Mouse (Mus musculus): Measurements from ENCODE around the gene Nup210l. TPM values are rescaled to one million over a fixed set of nuclear protein-coding genes. Genes with fewer than 3 reads are reported as not detected.
A peak's percentile ranks its signal among the peaks of the same experiment; 100 is the strongest.

Gene Nup210l
- 0.63 and 0.65 TPM in 2 replicates for polyA plus RNA-seq (2016; fragmentation: Nextera tagmentation; extraction: Ambion mirVana)

- H3K36me3 ChIP-seq: peaks cover 40% of the 10 kb centered on the region
- no peak within 1 kb of the TSS for H3K27ac ChIP-seq
- whole genome bisulfite sequencing: 85% methylated on average over 13 of the region's 13 CpGs
- no peak for DNase-seq (ENCODE audit: low spot score)
- H3K4me3 ChIP-seq: no peak within 1 kb of the TSS
- H3K9me3 ChIP-seq (replicated peaks): no peaks in the 10 kb centered on the region
- no peaks in the 10 kb centered on the region for H3K4me1 ChIP-seq
- no peaks in the 10 kb centered on the region for H3K27me3 ChIP-seq (ENCODE audit: low read depth, poor library complexity, severe bottlenecking)
Observed at GRCm38 (mm10) chr3:90103938-90104337, at the start of gene Nup210l. Gene Nup210l (plus strand): TSS chr3:90104132.

DNA sequence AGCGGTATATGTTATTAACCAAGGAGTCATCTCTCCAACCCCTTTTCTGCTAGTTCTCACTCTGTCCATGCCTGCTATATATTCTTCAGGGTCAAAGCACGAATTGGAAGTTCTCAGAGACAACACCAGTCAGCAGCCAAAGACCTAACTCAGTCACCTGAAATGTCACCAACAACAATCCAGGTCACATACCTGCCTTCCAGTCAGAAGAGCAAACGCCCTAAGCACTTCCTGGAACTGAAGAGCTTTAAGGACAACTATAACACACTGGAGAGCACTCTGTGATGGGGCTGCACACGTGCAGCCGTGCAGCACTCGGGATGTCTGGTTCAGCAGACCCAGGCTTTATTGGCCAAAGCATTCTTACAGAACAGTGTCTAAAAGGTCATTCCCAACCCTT lies 42.4 kb upstream of the Nup210l start:
- no peaks in the 10 kb centered on the region for H3K27me3 ChIP-seq (ENCODE audit: low read depth, poor library complexity, severe bottlenecking)
- H3K36me3 ChIP-seq: peaks cover 95% of the 10 kb centered on the region
- no peak for DNase-seq (ENCODE audit: low spot score)
- H3K27ac ChIP-seq: no peak overlapping the region
- H3K9me3 ChIP-seq (replicated peaks): no peaks in the 10 kb centered on the region
- no peaks in the 10 kb centered on the region for H3K4me1 ChIP-seq
- H3K4me3 ChIP-seq: no peak overlapping the region
- WGBS: 94% methylated on average over 6 of the region's 6 CpGs

DNA sequence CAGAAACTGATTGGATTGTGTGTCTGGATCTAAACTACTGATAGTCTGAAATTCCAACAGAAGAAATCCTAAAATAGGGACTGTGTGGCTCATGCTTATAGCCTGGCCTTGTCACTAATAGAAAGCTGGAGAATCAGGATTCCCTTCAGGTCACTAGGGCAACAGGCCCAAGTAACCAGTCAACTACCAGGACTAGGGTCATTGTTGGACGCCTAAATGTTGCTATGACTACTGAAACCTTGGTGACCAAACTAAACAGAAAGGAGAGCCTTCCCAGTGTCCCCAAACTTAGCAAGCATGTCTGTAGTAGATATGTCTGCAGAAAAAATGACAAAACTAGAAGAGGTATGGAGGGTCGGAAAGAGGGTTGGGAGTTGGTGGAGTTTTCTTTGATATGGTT lies 41.4 kb upstream of the Nup210l start:
- Histone ChIP-seq H3K9me3 (replicated peaks) (no peaks in the 10 kb centered on the region), H3K36me3 (peaks cover 90% of the 10 kb centered on the region), H3K27ac (no peak overlapping the region), H3K27me3 (ENCODE audit: low read depth, poor library complexity, severe bottlenecking) (no peaks in the 10 kb centered on the region), H3K4me3 (no peak overlapping the region), H3K4me1 (no peaks in the 10 kb centered on the region)
- WGBS: 82% methylated on average over 2 of the region's 2 CpGs
- no peak for DNase-seq (ENCODE audit: low spot score)

DNA sequence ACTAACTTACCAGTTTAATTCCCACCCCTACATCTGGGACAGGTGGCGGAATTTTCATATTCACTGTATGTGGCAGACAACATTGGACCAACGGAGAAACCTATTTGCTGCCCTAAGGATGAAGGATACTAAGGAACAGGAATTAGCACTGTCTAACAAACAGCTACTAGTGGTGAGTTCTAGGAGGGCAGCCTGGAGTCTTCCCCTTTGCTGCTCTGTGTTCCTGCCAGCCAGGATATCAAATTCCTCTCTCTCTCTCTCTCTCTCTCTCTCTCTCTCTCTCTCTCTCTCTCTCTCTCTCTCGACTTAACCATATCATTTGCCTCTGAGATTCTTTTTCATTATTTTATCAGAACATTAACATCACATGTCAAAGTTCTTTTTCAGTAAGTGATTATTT lies 39.5 kb upstream of the Nup210l start:
- 79% methylated on average over 3 of the region's 3 CpGs for WGBS
- H3K36me3 ChIP-seq: peaks cover 74% of the 10 kb centered on the region

DNA sequence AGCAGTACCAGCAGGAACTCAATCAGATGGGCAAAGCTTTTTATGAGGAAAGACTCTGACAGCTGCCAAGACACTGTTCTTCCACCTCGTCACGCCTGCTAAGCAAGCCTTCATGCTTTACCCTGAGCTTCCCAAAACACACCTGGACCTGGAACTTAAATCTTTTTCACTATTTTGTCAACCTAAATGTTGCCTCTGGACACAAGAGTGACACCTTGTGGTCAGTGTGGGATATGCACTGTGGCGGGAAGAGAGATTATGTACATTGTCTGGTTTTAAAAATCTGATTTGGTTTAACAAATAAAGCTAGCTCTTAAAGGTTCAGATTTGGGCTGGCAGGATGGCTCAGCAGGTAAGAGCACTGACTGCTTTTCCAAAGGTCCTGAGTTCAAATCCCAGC lies 38.4 kb upstream of the Nup210l start:
- peak; percentile 64 for DNase-seq (ENCODE audit: low spot score)
- no peaks in the 10 kb centered on the region for H3K4me1 ChIP-seq
- no peaks in the 10 kb centered on the region for H3K9me3 ChIP-seq (replicated peaks)
- peaks cover 64% of the 10 kb centered on the region for H3K36me3 ChIP-seq
- no peak overlapping the region for H3K4me3 ChIP-seq
- 62% methylated on average over 3 of the region's 3 CpGs for WGBS
- no peaks in the 10 kb centered on the region for H3K27me3 ChIP-seq (ENCODE audit: low read depth, poor library complexity, severe bottlenecking)
- H3K27ac ChIP-seq: no peak overlapping the region

More for the DNA sequence above, 39.5 kb upstream of the Nup210l start:
- no peaks in the 10 kb centered on the region for H3K9me3 ChIP-seq (replicated peaks)
- H3K27ac ChIP-seq: no peak overlapping the region
- H3K27me3 ChIP-seq (ENCODE audit: low read depth, poor library complexity, severe bottlenecking): no peaks in the 10 kb centered on the region
- no peak overlapping the region for H3K4me3 ChIP-seq
- no peaks in the 10 kb centered on the region for H3K4me1 ChIP-seq
- no peak for DNase-seq (ENCODE audit: low spot score)

- no peak for DNase-seq (ENCODE audit: low spot score)
- Histone ChIP-seq H3K4me3 (no peak overlapping the region), H3K27ac (no peak overlapping the region), H3K4me1 (no peaks in the 10 kb centered on the region), H3K9me3 (replicated peaks) (no peaks in the 10 kb centered on the region), H3K36me3 (peaks cover 41% of the 10 kb centered on the region), H3K27me3 (ENCODE audit: low read depth, poor library complexity, severe bottlenecking) (no peaks in the 10 kb centered on the region)
- 88% methylated on average over 4 of the region's 4 CpGs for WGBS
Observed at GRCm38 (mm10) chr3:90067851-90068250, 36.1 kb upstream of the Nup210l start.

- Histone ChIP-seq H3K36me3 (peaks cover 22% of the 10 kb centered on the region), H3K27me3 (ENCODE audit: low read depth, poor library complexity, severe bottlenecking) (no peaks in the 10 kb centered on the region), H3K4me3 (no peak overlapping the region), H3K4me1 (no peaks in the 10 kb centered on the region), H3K27ac (no peak overlapping the region), H3K9me3 (replicated peaks) (no peaks in the 10 kb centered on the region)
- 79% methylated on average over 7 of the region's 7 CpGs for WGBS
- DNase-seq (ENCODE audit: low spot score): no peak
Observed at GRCm38 (mm10) chr3:90069688-90070087, 34.2 kb upstream of the Nup210l start.

DNA sequence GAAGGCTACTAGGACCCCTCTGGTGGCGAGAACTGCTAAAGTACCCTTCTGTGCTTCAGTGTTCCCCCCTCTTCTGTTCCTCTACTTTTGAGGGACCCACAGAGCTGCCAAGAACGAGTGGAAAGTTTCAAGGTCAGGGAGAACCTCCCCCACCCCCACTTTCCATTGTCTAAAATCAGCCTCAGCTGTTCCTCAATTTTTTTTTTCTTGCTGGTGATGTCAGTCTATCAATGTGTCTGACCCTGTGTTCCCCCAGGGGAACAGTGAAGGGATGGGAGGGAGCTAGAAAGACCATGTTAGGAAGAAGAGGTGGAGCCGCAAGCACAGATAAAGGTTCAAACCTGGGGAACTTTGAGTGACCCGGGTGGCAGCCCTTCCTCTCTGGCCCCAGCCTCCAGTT lies 31.6 kb upstream of the Nup210l start, which contains the start of gene Tpm3:
Gene Tpm3, plus strand, starts transcription at position 356 of the 400 bp plus-strand sequence.
- H3K27me3 ChIP-seq (ENCODE audit: low read depth, poor library complexity, severe bottlenecking): no peaks in the 10 kb centered on the region
- DNase-seq (ENCODE audit: low spot score): no peak
- H3K4me1 ChIP-seq: peaks cover 6% of the 10 kb centered on the region
- no peak within 1 kb of the TSS for H3K4me3 ChIP-seq
- no peaks in the 10 kb centered on the region for H3K36me3 ChIP-seq
- H3K9me3 ChIP-seq (replicated peaks): no peaks in the 10 kb centered on the region
- WGBS: 76% methylated on average over 4 of the region's 4 CpGs
- H3K27ac ChIP-seq: no peak within 1 kb of the TSS

- peak; percentile 85 for DNase-seq (ENCODE audit: low spot score)
- H3K27me3 ChIP-seq (ENCODE audit: low read depth, poor library complexity, severe bottlenecking): no peaks in the 10 kb centered on the region
- peaks cover 7% of the 10 kb centered on the region for H3K36me3 ChIP-seq
- 9% methylated on average over 5 of the region's 5 CpGs for WGBS
- no peak overlapping the region for H3K27ac ChIP-seq
- H3K9me3 ChIP-seq (replicated peaks): no peaks in the 10 kb centered on the region
- H3K4me1 ChIP-seq: peaks cover 33% of the 10 kb centered on the region
- no peak overlapping the region for H3K4me3 ChIP-seq
Observed at GRCm38 (mm10) chr3:90076921-90077716, 26.8 kb upstream of the Nup210l start.

- peaks cover 18% of the 10 kb centered on the region for H3K36me3 ChIP-seq
- 0 out of 2 replicates have a peak overlapping the region, but pooled peaks have one; percentile 92 for H3K4me3 ChIP-seq
- H3K9me3 ChIP-seq (replicated peaks): no peaks in the 10 kb centered on the region
- H3K27ac ChIP-seq: no peak overlapping the region
- 62% methylated on average over 5 of the region's 5 CpGs for WGBS
- H3K27me3 ChIP-seq (ENCODE audit: low read depth, poor library complexity, severe bottlenecking): no peaks in the 10 kb centered on the region
- DNase-seq (ENCODE audit: low spot score): no peak
- H3K4me1 ChIP-seq: peaks cover 43% of the 10 kb centered on the region
Observed at GRCm38 (mm10) chr3:90078224-90078623, 25.7 kb upstream of the Nup210l start.

GRCm38 (mm10) chr3:90079133-90079762 lies 24.7 kb upstream of the Nup210l start:
- DNase-seq (ENCODE audit: low spot score): peak; percentile 93
- peaks cover 53% of the 10 kb centered on the region for H3K4me1 ChIP-seq
- peaks cover 28% of the 10 kb centered on the region for H3K36me3 ChIP-seq
- peak overlapping the region; percentile 95 for H3K27ac ChIP-seq
- H3K27me3 ChIP-seq (ENCODE audit: low read depth, poor library complexity, severe bottlenecking): no peaks in the 10 kb centered on the region
- WGBS: under 1% methylated on average over 33 of the region's 33 CpGs
- no peaks in the 10 kb centered on the region for H3K9me3 ChIP-seq (replicated peaks)
- peak overlapping the region; percentile 92 for H3K4me3 ChIP-seq

- peaks cover 56% of the 10 kb centered on the region for H3K4me1 ChIP-seq
- H3K27ac ChIP-seq: peak overlapping the region; percentile 95
- peak; percentile 84 for DNase-seq (ENCODE audit: low spot score)
- WGBS: under 1% methylated on average over 53 of the region's 53 CpGs
- H3K4me3 ChIP-seq: peak overlapping the region; percentile 92
- no peaks in the 10 kb centered on the region for H3K9me3 ChIP-seq (replicated peaks)
- peaks cover 35% of the 10 kb centered on the region for H3K36me3 ChIP-seq
- H3K27me3 ChIP-seq (ENCODE audit: low read depth, poor library complexity, severe bottlenecking): no peaks in the 10 kb centered on the region
Observed at GRCm38 (mm10) chr3:90079763-90080497, 24.0 kb upstream of the Nup210l start.

DNA sequence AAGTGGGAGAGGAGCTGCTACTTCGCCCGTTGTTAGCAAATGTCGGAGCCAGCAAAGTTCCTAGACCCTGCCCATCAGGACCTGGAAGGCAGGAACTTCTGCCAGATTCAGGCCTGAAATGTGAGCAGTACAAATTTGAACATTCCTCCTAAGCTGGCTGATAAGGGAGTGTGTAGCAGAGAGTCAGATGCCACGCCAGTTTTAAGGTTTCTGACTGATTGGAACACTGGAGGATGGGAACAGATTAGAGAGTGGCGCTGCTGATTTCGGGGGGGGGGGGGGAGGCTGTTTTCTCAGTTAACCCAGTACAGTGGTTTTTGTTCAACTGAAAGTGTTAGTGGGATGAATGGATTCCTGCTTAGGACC lies 23.5 kb upstream of the Nup210l start:
- Histone ChIP-seq H3K27ac (peak overlapping the region; percentile 95), H3K9me3 (replicated peaks) (no peaks in the 10 kb centered on the region), H3K4me3 (peak overlapping the region; percentile 92), H3K4me1 (peaks cover 56% of the 10 kb centered on the region), H3K36me3 (peaks cover 40% of the 10 kb centered on the region), H3K27me3 (ENCODE audit: low read depth, poor library complexity, severe bottlenecking) (no peaks in the 10 kb centered on the region)
- DNase-seq (ENCODE audit: low spot score): no peak
- 2% methylated on average over 6 of the region's 6 CpGs for WGBS

All from limb, embryonic 10.5 days (tissue).